7 mouse cellular contexts compared by ENCODE assay signal in genomic region chr12:4082132-4083001, GRCm38 (mm10). TPM values are rescaled to one million over a fixed set of nuclear protein-coding genes. Genes with fewer than 3 reads are reported as not detected.
A peak's percentile ranks its signal among the peaks of the same experiment; 100 is the strongest.
DNase-seq lines count a peak whose midpoint lies in the region; ATAC-seq lines count a peak whose summit lies in the region.

Gene Dnajc27, plus strand, starts transcription at chr12:4082583.

- H3K9ac ChIP-seq in embryonic facial prominence, embryonic 11.5 days (replicated peaks; ENCODE audit: low read length) = peak within 1 kb of the TSS; percentile 77
- H3K9ac ChIP-seq in midbrain, embryonic 13.5 days (replicated peaks) = peak within 1 kb of the TSS; percentile 77

- peak; percentile 95 for DNase-seq in adrenal gland, postnatal 14 days
- peak; percentile 97 for DNase-seq in embryonic facial prominence, embryonic 11.5 days (ENCODE audit: low spot score)
- DNase-seq in kidney, adult 11 months = peak; percentile 89
- DNase-seq in limb, embryonic 10.5 days (ENCODE audit: low spot score) = peak; percentile 97
- peak; percentile 87 for DNase-seq in spleen, adult 12 weeks (ENCODE audit: low spot score)

- peak; percentile 94 for ATAC-seq in embryonic facial prominence, embryonic 11.5 days (replicated peaks; ENCODE audit: insufficient number of reproducible peaks, low FRiP score, low TSS enrichment, low read depth)
- ATAC-seq in granulocyte monocyte progenitor cell, adult 5-6 weeks (replicated peaks; ENCODE audit: poor library complexity, severe bottlenecking) = peak; percentile 93
- peak; percentile 96 for ATAC-seq in midbrain, embryonic 13.5 days

- no peaks in the 10 kb centered on the region for H3K27me3 ChIP-seq in embryonic facial prominence, embryonic 11.5 days (ENCODE audit: control insufficient read depth, insufficient read depth, low read length)
- no peaks in the 10 kb centered on the region for H3K27me3 ChIP-seq in limb, embryonic 10.5 days (ENCODE audit: low read depth, poor library complexity, severe bottlenecking)
- no peaks in the 10 kb centered on the region for H3K27me3 ChIP-seq in midbrain, embryonic 13.5 days

- peak within 1 kb of the TSS; percentile 55 for H3K4me3 ChIP-seq in embryonic facial prominence, embryonic 11.5 days (ENCODE audit: low read depth, low read length)
- H3K4me3 ChIP-seq in limb, embryonic 10.5 days = peak within 1 kb of the TSS; percentile 68
- H3K4me3 ChIP-seq in midbrain, embryonic 13.5 days (replicated peaks) = peak within 1 kb of the TSS; percentile 59

- H3K4me1 ChIP-seq in embryonic facial prominence, embryonic 11.5 days (ENCODE audit: control insufficient read depth, insufficient read depth, low read length) = no peaks in the 10 kb centered on the region
- H3K4me1 ChIP-seq in limb, embryonic 10.5 days = peaks cover 16% of the 10 kb centered on the region
- H3K4me1 ChIP-seq in midbrain, embryonic 13.5 days (replicated peaks) = peaks cover 19% of the 10 kb centered on the region

- H3K36me3 ChIP-seq in embryonic facial prominence, embryonic 11.5 days (replicated peaks; ENCODE audit: control insufficient read depth, insufficient read depth, low read depth, low read length) = no peaks in the 10 kb centered on the region
- peaks cover 22% of the 10 kb centered on the region for H3K36me3 ChIP-seq in limb, embryonic 10.5 days
- peaks cover 15% of the 10 kb centered on the region for H3K36me3 ChIP-seq in midbrain, embryonic 13.5 days

- H3K9me3 ChIP-seq in embryonic facial prominence, embryonic 11.5 days (replicated peaks; ENCODE audit: control insufficient read depth, low read length) = no peaks in the 10 kb centered on the region
- H3K9me3 ChIP-seq in limb, embryonic 10.5 days (replicated peaks) = no peaks in the 10 kb centered on the region
- H3K9me3 ChIP-seq in midbrain, embryonic 13.5 days = no peaks in the 10 kb centered on the region

- peak within 1 kb of the TSS; percentile 89 for H3K27ac ChIP-seq in embryonic facial prominence, embryonic 11.5 days (replicated peaks; ENCODE audit: low read depth, low read length)
- peak within 1 kb of the TSS; percentile 96 for H3K27ac ChIP-seq in limb, embryonic 10.5 days
- H3K27ac ChIP-seq in midbrain, embryonic 13.5 days = peak within 1 kb of the TSS; percentile 97

- WGBS in embryonic facial prominence, embryonic 11.5 days = 5% methylated on average over 55 of the region's 59 CpGs
- WGBS in limb, embryonic 10.5 days = 5% methylated on average over 59 of the region's 59 CpGs
- WGBS in midbrain, embryonic 13.5 days = 4% methylated on average over 59 of the region's 59 CpGs

- peak within 1 kb of the TSS; percentile 75 for H3K4me2 ChIP-seq in embryonic facial prominence, embryonic 11.5 days (ENCODE audit: low read depth, low read length)
- H3K4me2 ChIP-seq in midbrain, embryonic 13.5 days (replicated peaks) = peak within 1 kb of the TSS; percentile 61

RNA-seq across cellular contexts. Expression of gene Dnajc27, which starts in this region (rescaled TPM):
- total RNA-seq in adrenal gland, postnatal 14 days (2021) = 4.9 and 6.0 TPM in 2 replicates
- polyA plus RNA-seq in embryonic facial prominence, embryonic 11.5 days (2014; fragmentation: Nextera tagmentation; extraction: Ambion mirVana) = 8.5 and 9.2 TPM in 2 replicates
- 9.2 and 9.9 TPM in 2 replicates for total RNA-seq in granulocyte monocyte progenitor cell, adult 5-6 weeks (2014; fragmentation: Nextera tagmentation)
- total RNA-seq in granulocyte monocyte progenitor cell, adult 5-6 weeks (2017) = 7.8 and 8.8 TPM in 2 replicates
- polyA plus RNA-seq in limb, embryonic 10.5 days (2016; fragmentation: Nextera tagmentation; extraction: Ambion mirVana) = 9.5 and 11.7 TPM in 2 replicates
- polyA plus RNA-seq in midbrain, embryonic 13.5 days (2015; fragmentation: Nextera tagmentation; extraction: Ambion mirVana) = 15.0 and 15.4 TPM in 2 replicates

Comparison
In these comparisons a context has a peak if more than half of its experiments do, and no peak if none do; other contexts are left out.
1. Peak in every context shown above with its lines: DNase-seq, ATAC-seq, H3K4me3 ChIP-seq and H3K27ac ChIP-seq.